Mouse (Mus musculus) midbrain, embryonic 10.5 days (tissue): Measurements from ENCODE around the gene Usf3. TPM values are rescaled to one million over a fixed set of nuclear protein-coding genes. Genes with fewer than 3 reads are reported as not detected.

Source experiments
- DNase-seq: peaks from one replicate; pipeline ENCODE4 v3.0.0-alpha.2; 2017; ENCODE audit warnings: low spot score
- H3K27ac ChIP-seq: fragments of 300-500 bp; sonication (generic); replicated peaks from 2 replicates; pipeline ENCODE4 v1.5.1; 2016; ENCODE audit warnings: mild to moderate bottlenecking
- H3K27me3 ChIP-seq: fragments of 300-500 bp; sonication (generic); 2 replicates; pipeline ENCODE4 v1.6.1; 2016; ENCODE audit warnings: low read depth, mild to moderate bottlenecking; ENCODE audit not compliant: poor library complexity, severe bottlenecking
- H3K36me3 ChIP-seq: fragments of 300-500 bp; sonication (generic); 2 replicates; pipeline ENCODE4 v1.6.1; 2016; ENCODE audit warnings: mild to moderate bottlenecking, moderate library complexity
- H3K4me1 ChIP-seq: fragments of 300-500 bp; sonication (generic); 2 replicates; pipeline ENCODE4 v1.6.1; 2016
- H3K4me3 ChIP-seq: fragments of 300-500 bp; sonication (generic); 2 replicates; pipeline ENCODE4 v1.5.1; 2016; ENCODE audit warnings: mild to moderate bottlenecking, moderate library complexity
- H3K9me3 ChIP-seq: fragments of 300-500 bp; sonication (generic); replicated peaks from 2 replicates; pipeline ENCODE4 v1.6.1; 2016; ENCODE audit warnings: mild to moderate bottlenecking
- WGBS: fragments of 180-500 bp; shearing (Covaris S2); methylation state at CpG from one replicate; pipeline ENCODE4 v1.1.7; 2016; 5-methylcytosine and 5-hydroxymethylcytosine counted together
- polyA plus RNA-seq: library from polyadenylated mRNA; unstranded; fragments of >200 nt; fragmentation: Nextera tagmentation; extraction: Ambion mirVana; gene quantifications from 2 replicates; pipeline ENCODE4 v1.2.1, GENCODE M21; 2016

Usf3 gene
- polyA plus RNA-seq, 1 experiment from 2014 or later = 1.7 TPM

GRCm38 (mm10) chr16:44215513-44215912 lies 42.5 kb downstream of the Usf3 start:
- 92% methylated on average over 9 of the region's 9 CpGs for WGBS
- no peaks in the 10 kb centered on the region for H3K4me1 ChIP-seq
- no peak for DNase-seq
- H3K27me3 ChIP-seq = no peaks in the 10 kb centered on the region
- peaks cover 97% of the 10 kb centered on the region for H3K36me3 ChIP-seq
- H3K27ac ChIP-seq = no peak overlapping the region
- H3K9me3 ChIP-seq = no peaks in the 10 kb centered on the region
- no peak overlapping the region for H3K4me3 ChIP-seq

- 94% methylated on average over 7 of the region's 7 CpGs for WGBS
- Histone ChIP-seq H3K27ac (no peak overlapping the region), H3K36me3 (peaks cover 98% of the 10 kb centered on the region)
Observed at GRCm38 (mm10) chr16:44216417-44216816, 43.4 kb downstream of the Usf3 start.

GRCm38 (mm10) chr16:44221463-44221862 lies 48.4 kb downstream of the Usf3 start:
- H3K36me3 ChIP-seq = peaks cover 53% of the 10 kb centered on the region
- no peak overlapping the region for H3K4me3 ChIP-seq
- no peaks in the 10 kb centered on the region for H3K27me3 ChIP-seq
- no peak overlapping the region for H3K27ac ChIP-seq
- WGBS = 93% methylated on average over 6 of the region's 6 CpGs
- no peaks in the 10 kb centered on the region for H3K9me3 ChIP-seq
- H3K4me1 ChIP-seq = no peaks in the 10 kb centered on the region
- DNase-seq = no peak

More at GRCm38 (mm10) chr16:44216417-44216816, 43.4 kb downstream of the Usf3 start:
- Histone ChIP-seq H3K4me1 (no peaks in the 10 kb centered on the region), H3K27me3 (no peaks in the 10 kb centered on the region), H3K9me3 (no peaks in the 10 kb centered on the region), H3K4me3 (no peak overlapping the region)
- no peak for DNase-seq

- DNase-seq = no peak
- no peak overlapping the region for H3K27ac ChIP-seq
- H3K36me3 ChIP-seq = no peaks in the 10 kb centered on the region
- no peaks in the 10 kb centered on the region for H3K27me3 ChIP-seq
- WGBS = 92% methylated on average over 13 of the region's 13 CpGs
- no peaks in the 10 kb centered on the region for H3K4me1 ChIP-seq
- H3K9me3 ChIP-seq = no peaks in the 10 kb centered on the region
- no peak overlapping the region for H3K4me3 ChIP-seq
Observed at GRCm38 (mm10) chr16:44226706-44227291, 53.8 kb downstream of the Usf3 start.

GRCm38 (mm10) chr16:44233019-44233418 lies 60.0 kb downstream of the Usf3 start:
- 92% methylated on average over 7 of the region's 7 CpGs for WGBS
- H3K36me3 ChIP-seq = no peaks in the 10 kb centered on the region
- no peaks in the 10 kb centered on the region for H3K27me3 ChIP-seq
- no peaks in the 10 kb centered on the region for H3K4me1 ChIP-seq
- no peak for DNase-seq
- no peak overlapping the region for H3K27ac ChIP-seq
- no peaks in the 10 kb centered on the region for H3K9me3 ChIP-seq
- H3K4me3 ChIP-seq = no peak overlapping the region

GRCm38 (mm10) chr16:44237836-44238235 lies 64.8 kb downstream of the Usf3 start:
- H3K4me1 ChIP-seq = 0 out of 2 replicates have a peak, but pooled peaks cover 2% of the 10 kb centered on the region
- 77% methylated on average over 3 of the region's 3 CpGs for WGBS
- H3K27me3 ChIP-seq = no peaks in the 10 kb centered on the region
- H3K36me3 ChIP-seq = no peaks in the 10 kb centered on the region
- no peak for DNase-seq
- no peak overlapping the region for H3K4me3 ChIP-seq
- no peaks in the 10 kb centered on the region for H3K9me3 ChIP-seq
- H3K27ac ChIP-seq = no peak overlapping the region

- H3K27me3 ChIP-seq = no peaks in the 10 kb centered on the region
- WGBS = 70% methylated on average over 10 of the region's 10 CpGs
- no peak overlapping the region for H3K4me3 ChIP-seq
- DNase-seq = no peak
- H3K36me3 ChIP-seq = no peaks in the 10 kb centered on the region
- H3K4me1 ChIP-seq = 0 out of 2 replicates have a peak, but pooled peaks cover 2% of the 10 kb centered on the region
- H3K27ac ChIP-seq = no peak overlapping the region
- H3K9me3 ChIP-seq = no peaks in the 10 kb centered on the region
Observed at GRCm38 (mm10) chr16:44238835-44239263, 65.8 kb downstream of the Usf3 start.

- 72% methylated on average over 8 of the region's 8 CpGs for WGBS
Observed at GRCm38 (mm10) chr16:44240406-44240805, 67.4 kb downstream of the Usf3 start.

GRCm38 (mm10) chr16:44242633-44243032 lies 69.6 kb downstream of the Usf3 start:
- H3K36me3 ChIP-seq = no peaks in the 10 kb centered on the region
- peak; percentile 77 for DNase-seq
- H3K27ac ChIP-seq = no peak overlapping the region
- H3K9me3 ChIP-seq = no peaks in the 10 kb centered on the region
- H3K4me3 ChIP-seq = no peak overlapping the region
- no peaks in the 10 kb centered on the region for H3K27me3 ChIP-seq
- WGBS = 3% methylated on average over 1 of the region's 1 CpGs
- 0 out of 2 replicates have a peak, but pooled peaks cover 2% of the 10 kb centered on the region for H3K4me1 ChIP-seq

More at GRCm38 (mm10) chr16:44240406-44240805, 67.4 kb downstream of the Usf3 start:
- no peaks in the 10 kb centered on the region for H3K36me3 ChIP-seq
- DNase-seq = no peak
- H3K27me3 ChIP-seq = no peaks in the 10 kb centered on the region
- no peak overlapping the region for H3K4me3 ChIP-seq
- no peaks in the 10 kb centered on the region for H3K9me3 ChIP-seq
- no peak overlapping the region for H3K27ac ChIP-seq
- H3K4me1 ChIP-seq = 0 out of 2 replicates have a peak, but pooled peaks cover 2% of the 10 kb centered on the region

GRCm38 (mm10) chr16:44243323-44243722 lies 70.3 kb downstream of the Usf3 start:
- Histone ChIP-seq H3K27me3 (no peaks in the 10 kb centered on the region), H3K27ac (no peak overlapping the region), H3K4me3 (no peak overlapping the region), H3K9me3 (no peaks in the 10 kb centered on the region), H3K4me1 (0 out of 2 replicates have a peak, but pooled peaks cover 2% of the 10 kb centered on the region), H3K36me3 (no peaks in the 10 kb centered on the region)
- no peak for DNase-seq
- 81% methylated on average over 7 of the region's 7 CpGs for WGBS

GRCm38 (mm10) chr16:44249985-44250384 lies 76.9 kb downstream of the Usf3 start:
- WGBS = 95% methylated on average over 10 of the region's 10 CpGs
- no peaks in the 10 kb centered on the region for H3K36me3 ChIP-seq
- H3K4me3 ChIP-seq = no peak overlapping the region
- H3K4me1 ChIP-seq = no peaks in the 10 kb centered on the region
- H3K27ac ChIP-seq = no peak overlapping the region
- no peak for DNase-seq
- no peaks in the 10 kb centered on the region for H3K9me3 ChIP-seq
- H3K27me3 ChIP-seq = no peaks in the 10 kb centered on the region

- Histone ChIP-seq H3K27me3 (no peaks in the 10 kb centered on the region), H3K9me3 (no peaks in the 10 kb centered on the region), H3K4me1 (no peaks in the 10 kb centered on the region), H3K4me3 (no peak overlapping the region), H3K36me3 (no peaks in the 10 kb centered on the region), H3K27ac (no peak overlapping the region)
- DNase-seq = no peak
- WGBS = 91% methylated on average over 3 of the region's 3 CpGs
Observed at GRCm38 (mm10) chr16:44252735-44253134, 79.7 kb downstream of the Usf3 start.

- H3K27me3 ChIP-seq = no peaks in the 10 kb centered on the region
- H3K36me3 ChIP-seq = no peaks in the 10 kb centered on the region
- H3K27ac ChIP-seq = no peak overlapping the region
- no peak overlapping the region for H3K4me3 ChIP-seq
- no peaks in the 10 kb centered on the region for H3K4me1 ChIP-seq
- no peak for DNase-seq
- H3K9me3 ChIP-seq = no peaks in the 10 kb centered on the region
- 80% methylated on average over 7 of the region's 7 CpGs for WGBS
Observed at GRCm38 (mm10) chr16:44253797-44254634, 81.0 kb downstream of the Usf3 start.
